Mouse (Mus musculus) fibroblast of lung, adult 2 months (primary cell): Measurements from ENCODE around the gene Nlrp6.
A peak's percentile ranks its signal among the peaks of the same experiment; 100 is the strongest.
"Not testable (repeated sequence)": the region's sequence is repeated elsewhere in the genome, so short reads cannot be mapped to it uniquely, and the experiment has no call there.

Experiments
- DNase-seq: peaks from one replicate; pipeline ENCODE4 v3.0.0-alpha.2; 2011; ENCODE audit warnings: low read depth

Nlrp6 gene

GRCm38 (mm10) chr7:140920418-140921029 is at the start of gene Nlrp6:
Gene Nlrp6, plus strand, starts transcription at chr7:140920902.
- DNase-seq, result no peak

GRCm38 (mm10) chr7:140874224-140874623 is 46.5 kb upstream of the Nlrp6 start:
- no peak for DNase-seq

GRCm38 (mm10) chr7:140877364-140877763 is 43.3 kb upstream of the Nlrp6 start:
- DNase-seq, result no peak

GRCm38 (mm10) chr7:140879355-140879754 is 41.3 kb upstream of the Nlrp6 start:
- DNase-seq, result no peak

- no peak for DNase-seq
Observed at GRCm38 (mm10) chr7:140880419-140880818, 40.3 kb upstream of the Nlrp6 start.

GRCm38 (mm10) chr7:140880865-140881515 is 39.7 kb upstream of the Nlrp6 start:
- no peak for DNase-seq

GRCm38 (mm10) chr7:140881696-140882468 is 38.8 kb upstream of the Nlrp6 start, which contains the start of the genes Psmd13 and Sirt3:
Gene Psmd13, plus strand, starts transcription at chr7:140881968.
Gene Sirt3, minus strand, starts transcription at chr7:140882309.
- peak; percentile 78 for DNase-seq

GRCm38 (mm10) chr7:140882469-140882803 is 38.3 kb upstream of the Nlrp6 start:
- no peak for DNase-seq

GRCm38 (mm10) chr7:140890636-140891035 is 30.1 kb upstream of the Nlrp6 start:
- DNase-seq, result not testable (repeated sequence)

- no peak for DNase-seq
Observed at GRCm38 (mm10) chr7:140894031-140894430, 26.7 kb upstream of the Nlrp6 start.

GRCm38 (mm10) chr7:140894611-140895010 is 26.1 kb upstream of the Nlrp6 start:
- DNase-seq, result no peak

GRCm38 (mm10) chr7:140897863-140898262 is 22.8 kb upstream of the Nlrp6 start:
- no peak for DNase-seq

GRCm38 (mm10) chr7:140899121-140899520 is 21.6 kb upstream of the Nlrp6 start:
- no peak for DNase-seq

- no peak for DNase-seq
Observed at GRCm38 (mm10) chr7:140900220-140900619, 20.5 kb upstream of the Nlrp6 start, which contains the start of gene Cox8b. Gene Cox8b, minus strand, starts transcription at chr7:140900446.

- no peak for DNase-seq
Observed at GRCm38 (mm10) chr7:140902036-140902875, 18.4 kb upstream of the Nlrp6 start.

- DNase-seq, result no peak
Observed at GRCm38 (mm10) chr7:140903212-140903611, 17.5 kb upstream of the Nlrp6 start.

- no peak for DNase-seq
Observed at GRCm38 (mm10) chr7:140905642-140906081, 15.0 kb upstream of the Nlrp6 start.

- no peak for DNase-seq
Observed at GRCm38 (mm10) chr7:140907131-140907530, 13.6 kb upstream of the Nlrp6 start.

GRCm38 (mm10) chr7:140907697-140908096 is 13.0 kb upstream of the Nlrp6 start:
- DNase-seq, result no peak

- DNase-seq, result no peak
Observed at GRCm38 (mm10) chr7:140908181-140908580, 12.5 kb upstream of the Nlrp6 start.

- peak; percentile 37 for DNase-seq
Observed at GRCm38 (mm10) chr7:140908634-140909107, 12.0 kb upstream of the Nlrp6 start.

GRCm38 (mm10) chr7:140912293-140912692 is 8.4 kb upstream of the Nlrp6 start:
- DNase-seq, result no peak
